Mouse (Mus musculus): ENCODE results near the gene Kcnt1. TPM values are rescaled to one million over a fixed set of nuclear protein-coding genes. Genes with fewer than 3 reads are reported as not detected.
A peak's percentile ranks its signal among the peaks of the same experiment; 100 is the strongest.

The Kcnt1 gene
- polyA plus RNA-seq, 1 experiment from 2014 or later = 0.18 TPM

GRCm38 (mm10) chr2:25852626-25853025 is 10.9 kb upstream of the Kcnt1 start:
- no peak for ATAC-seq (replicated peaks; ENCODE audit: low FRiP score, low read depth)
- WGBS = 59% methylated on average over 3 of the region's 3 CpGs

GRCm38 (mm10) chr2:25853998-25854397 is 9.5 kb upstream of the Kcnt1 start:
- Histone ChIP-seq H3K27ac (no peak overlapping the region), H3K4me1 (replicated peaks; ENCODE audit: insufficient read depth, low read length) (no peaks in the 10 kb centered on the region), H3K4me3 (replicated peaks; ENCODE audit: low read depth, low read length) (no peak overlapping the region), H3K27me3 (ENCODE audit: insufficient read depth, low read length) (no peaks in the 10 kb centered on the region), H3K4me2 (ENCODE audit: low read length) (no peak overlapping the region), H3K36me3 (ENCODE audit: insufficient read depth, low read length) (no peaks in the 10 kb centered on the region), H3K9ac (ENCODE audit: low read depth, low read length) (no peak overlapping the region), H3K9me3 (replicated peaks; ENCODE audit: low read length) (no peaks in the 10 kb centered on the region)
- ATAC-seq (replicated peaks; ENCODE audit: low FRiP score, low read depth) = no peak
- DNase-seq (ENCODE audit: low spot score) = no peak
- no peak for TF ChIP-seq CTCF (IDR thresholded peaks at IDR 0.05; ENCODE audit: low read depth)
- 76% methylated on average over 5 of the region's 5 CpGs for WGBS

More at GRCm38 (mm10) chr2:25852626-25853025, 10.9 kb upstream of the Kcnt1 start:
- Histone ChIP-seq H3K4me3 (replicated peaks; ENCODE audit: low read depth, low read length) (no peak overlapping the region), H3K9me3 (replicated peaks; ENCODE audit: low read length) (no peaks in the 10 kb centered on the region), H3K4me2 (ENCODE audit: low read length) (no peak overlapping the region), H3K9ac (ENCODE audit: low read depth, low read length) (no peak overlapping the region), H3K4me1 (replicated peaks; ENCODE audit: insufficient read depth, low read length) (no peaks in the 10 kb centered on the region), H3K27ac (no peak overlapping the region), H3K36me3 (ENCODE audit: insufficient read depth, low read length) (no peaks in the 10 kb centered on the region), H3K27me3 (ENCODE audit: insufficient read depth, low read length) (no peaks in the 10 kb centered on the region)
- TF ChIP-seq CTCF (IDR thresholded peaks at IDR 0.05; ENCODE audit: low read depth) = no peak
- no peak for DNase-seq (ENCODE audit: low spot score)

- WGBS = 86% methylated on average over 3 of the region's 3 CpGs
- 0 out of 2 replicates have a peak, but pooled peaks cover 10% of the 10 kb centered on the region for H3K4me1 ChIP-seq (replicated peaks; ENCODE audit: insufficient read depth, low read length)
- H3K9ac ChIP-seq (ENCODE audit: low read depth, low read length) = no peak overlapping the region
- TF ChIP-seq CTCF (IDR thresholded peaks at IDR 0.05; ENCODE audit: low read depth) = no peak
- H3K27me3 ChIP-seq (ENCODE audit: insufficient read depth, low read length) = no peaks in the 10 kb centered on the region; the same call in 1 of the 2 replicates
- H3K9me3 ChIP-seq (replicated peaks; ENCODE audit: low read length) = no peaks in the 10 kb centered on the region
- DNase-seq (ENCODE audit: low spot score) (no peak), ATAC-seq (replicated peaks; ENCODE audit: low FRiP score, low read depth) (no peak)
- H3K4me3 ChIP-seq (replicated peaks; ENCODE audit: low read depth, low read length) = no peak overlapping the region
- no peaks in the 10 kb centered on the region for H3K36me3 ChIP-seq (ENCODE audit: insufficient read depth, low read length)
- H3K27ac ChIP-seq = no peak overlapping the region
- no peak overlapping the region for H3K4me2 ChIP-seq (ENCODE audit: low read length)
Measured at GRCm38 (mm10) chr2:25859891-25860290, 3.6 kb upstream of the Kcnt1 start.

- no peaks in the 10 kb centered on the region; the same call in 1 of the 2 replicates for H3K27me3 ChIP-seq (ENCODE audit: insufficient read depth, low read length)
- no peaks in the 10 kb centered on the region for H3K9me3 ChIP-seq (replicated peaks; ENCODE audit: low read length)
- H3K4me1 ChIP-seq (replicated peaks; ENCODE audit: insufficient read depth, low read length) = 0 out of 2 replicates have a peak, but pooled peaks cover 10% of the 10 kb centered on the region
- ATAC-seq (replicated peaks; ENCODE audit: low FRiP score, low read depth) = no peak
- TF ChIP-seq CTCF (IDR thresholded peaks at IDR 0.05; ENCODE audit: low read depth) = no peak
- no peaks in the 10 kb centered on the region for H3K36me3 ChIP-seq (ENCODE audit: insufficient read depth, low read length)
- H3K9ac ChIP-seq (ENCODE audit: low read depth, low read length) = no peak overlapping the region
- H3K4me3 ChIP-seq (replicated peaks; ENCODE audit: low read depth, low read length) = no peak overlapping the region
- no peak overlapping the region for H3K4me2 ChIP-seq (ENCODE audit: low read length)
- no peak overlapping the region for H3K27ac ChIP-seq
- no peak for DNase-seq (ENCODE audit: low spot score)
- WGBS = 55% methylated on average over 2 of the region's 2 CpGs
Measured at GRCm38 (mm10) chr2:25862038-25862437, 1.5 kb upstream of the Kcnt1 start.

GRCm38 (mm10) chr2:25862696-25863270 is 751 bp upstream of the Kcnt1 start:
- Histone ChIP-seq H3K27me3 (ENCODE audit: insufficient read depth, low read length) (no peaks in the 10 kb centered on the region; the same call in 1 of the 2 replicates), H3K36me3 (ENCODE audit: insufficient read depth, low read length) (no peaks in the 10 kb centered on the region), H3K9me3 (replicated peaks; ENCODE audit: low read length) (no peaks in the 10 kb centered on the region), H3K4me1 (replicated peaks; ENCODE audit: insufficient read depth, low read length) (0 out of 2 replicates have a peak, but pooled peaks cover 10% of the 10 kb centered on the region), H3K4me2 (ENCODE audit: low read length) (peak overlapping the region; percentile 86), H3K4me3 (replicated peaks; ENCODE audit: low read depth, low read length) (no peak overlapping the region), H3K27ac (no peak overlapping the region), H3K9ac (ENCODE audit: low read depth, low read length) (no peak overlapping the region)
- 60% methylated on average over 5 of the region's 5 CpGs for WGBS
- ATAC-seq (replicated peaks; ENCODE audit: low FRiP score, low read depth) (no peak), DNase-seq (ENCODE audit: low spot score) (no peak)
- TF ChIP-seq CTCF (IDR thresholded peaks at IDR 0.05; ENCODE audit: low read depth) = no peak

- Histone ChIP-seq H3K4me3 (replicated peaks; ENCODE audit: low read depth, low read length) (peak overlapping the region; percentile 39; the same call in 1 of the 2 replicates), H3K27ac (no peak overlapping the region), H3K9ac (ENCODE audit: low read depth, low read length) (no peak overlapping the region), H3K4me2 (ENCODE audit: low read length) (peak overlapping the region; percentile 86), H3K9me3 (replicated peaks; ENCODE audit: low read length) (no peaks in the 10 kb centered on the region), H3K4me1 (replicated peaks; ENCODE audit: insufficient read depth, low read length) (0 out of 2 replicates have a peak, but pooled peaks cover 10% of the 10 kb centered on the region), H3K27me3 (ENCODE audit: insufficient read depth, low read length) (no peaks in the 10 kb centered on the region; the same call in 1 of the 2 replicates), H3K36me3 (ENCODE audit: insufficient read depth, low read length) (no peaks in the 10 kb centered on the region)
- WGBS = 3% methylated on average over 17 of the region's 18 CpGs
- no peak; the same call in 1 of the 2 replicates for ATAC-seq (replicated peaks; ENCODE audit: low FRiP score, low read depth)
- TF ChIP-seq CTCF (IDR thresholded peaks at IDR 0.05; ENCODE audit: low read depth) = peak; percentile 23; the same call in 1 of the 2 replicates
- DNase-seq (ENCODE audit: low spot score) = peak; percentile 22
Measured at GRCm38 (mm10) chr2:25864230-25864629, 696 bp downstream of the Kcnt1 start.

Data from kidney, postnatal 0 days (tissue).